Mouse (Mus musculus): Measurements from ENCODE around the gene Cds2. TPM values are rescaled to one million over a fixed set of nuclear protein-coding genes. Genes with fewer than 3 reads are reported as not detected.
"Not testable (repeated sequence)": the region's sequence is repeated elsewhere in the genome, so short reads cannot be mapped to it uniquely, and the experiment has no call there.

The Cds2 gene
- polyA plus RNA-seq, 1 experiment from 2014 or later, result 25.6 TPM

DNA sequence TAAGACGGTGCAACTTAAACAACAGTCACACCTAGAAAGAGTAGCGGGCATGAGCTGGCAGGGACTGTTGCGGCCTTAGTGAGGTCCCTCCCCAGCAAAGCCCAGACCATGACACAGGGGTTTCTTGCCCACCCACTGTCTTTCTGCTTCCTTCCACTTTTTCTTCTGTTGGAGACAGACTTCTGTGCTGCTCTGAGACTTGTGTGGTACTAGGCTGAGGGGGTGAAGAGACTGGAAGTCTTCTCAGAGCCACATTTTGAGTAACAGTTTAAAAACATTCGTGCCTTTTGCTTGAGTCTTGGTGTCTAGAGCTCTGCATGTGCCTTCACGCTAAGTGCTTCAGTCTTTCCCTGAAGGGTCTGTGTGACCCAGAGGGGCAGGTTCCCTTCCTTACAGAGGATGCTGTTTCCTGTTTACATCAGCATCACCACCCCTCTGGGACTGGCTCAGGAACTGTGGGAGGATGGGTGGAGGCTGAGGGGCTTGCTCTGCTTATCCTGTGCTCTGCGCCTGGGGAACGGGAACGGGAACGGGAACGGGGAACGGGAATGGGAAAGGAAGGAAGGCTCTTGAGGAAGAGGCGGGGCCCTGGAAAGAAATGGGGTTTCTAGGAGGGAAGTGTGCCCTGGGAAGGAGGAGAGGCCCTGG, 21.7 kb downstream of the Cds2 start:
- peak; percentile 75 for DNase-seq (ENCODE audit: low spot score, missing footprints)
- Histone ChIP-seq H3K27me3 (ENCODE audit: control insufficient read depth, insufficient read depth, low read length) (no peaks in the 10 kb centered on the region), H3K9ac (ENCODE audit: low read length) (no peak overlapping the region), H3K36me3 (ENCODE audit: control insufficient read depth, insufficient read depth, low read length) (no peaks in the 10 kb centered on the region), H3K4me1 (ENCODE audit: control insufficient read depth, insufficient read depth, low read length) (peaks cover 25% of the 10 kb centered on the region), H3K4me3 (ENCODE audit: low read depth, low read length) (no peak overlapping the region), H3K4me2 (no peak overlapping the region), H3K27ac (ENCODE audit: low read depth, low read length) (no peak overlapping the region), H3K9me3 (ENCODE audit: control insufficient read depth, low read length) (no peaks in the 10 kb centered on the region)
- no peak for ATAC-seq (ENCODE audit: low FRiP score)
- 81% methylated on average over 12 of the region's 12 CpGs for WGBS

GRCm38 (mm10) chr2:132285722-132286121, 22.8 kb downstream of the Cds2 start:
- WGBS, result 93% methylated on average over 5 of the region's 5 CpGs
- not testable (repeated sequence) for H3K27me3 ChIP-seq (ENCODE audit: control insufficient read depth, insufficient read depth, low read length); H3K27ac ChIP-seq (ENCODE audit: low read depth, low read length); H3K36me3 ChIP-seq (ENCODE audit: control insufficient read depth, insufficient read depth, low read length); H3K9me3 ChIP-seq (ENCODE audit: control insufficient read depth, low read length); H3K9ac ChIP-seq (ENCODE audit: low read length); H3K4me2 ChIP-seq; H3K4me3 ChIP-seq (ENCODE audit: low read depth, low read length); ATAC-seq (ENCODE audit: low FRiP score)
- H3K4me1 ChIP-seq (ENCODE audit: control insufficient read depth, insufficient read depth, low read length), result peaks cover 22% of the 10 kb centered on the region
- DNase-seq (ENCODE audit: low spot score, missing footprints), result peak; percentile 76

- Histone ChIP-seq H3K9ac (ENCODE audit: low read length) (no peak overlapping the region), H3K9me3 (ENCODE audit: control insufficient read depth, low read length) (no peaks in the 10 kb centered on the region), H3K4me2 (no peak overlapping the region), H3K4me1 (ENCODE audit: control insufficient read depth, insufficient read depth, low read length) (peaks cover 25% of the 10 kb centered on the region), H3K4me3 (ENCODE audit: low read depth, low read length) (no peak overlapping the region), H3K27me3 (ENCODE audit: control insufficient read depth, insufficient read depth, low read length) (no peaks in the 10 kb centered on the region), H3K27ac (ENCODE audit: low read depth, low read length) (no peak overlapping the region), H3K36me3 (ENCODE audit: control insufficient read depth, insufficient read depth, low read length) (no peaks in the 10 kb centered on the region)
- 90% methylated on average over 9 of the region's 9 CpGs for WGBS
- DNase-seq (ENCODE audit: low spot score, missing footprints), result peak; percentile 23
- ATAC-seq (ENCODE audit: low FRiP score), result no peak
Observed at GRCm38 (mm10) chr2:132286376-132287076, 23.6 kb downstream of the Cds2 start.

DNA sequence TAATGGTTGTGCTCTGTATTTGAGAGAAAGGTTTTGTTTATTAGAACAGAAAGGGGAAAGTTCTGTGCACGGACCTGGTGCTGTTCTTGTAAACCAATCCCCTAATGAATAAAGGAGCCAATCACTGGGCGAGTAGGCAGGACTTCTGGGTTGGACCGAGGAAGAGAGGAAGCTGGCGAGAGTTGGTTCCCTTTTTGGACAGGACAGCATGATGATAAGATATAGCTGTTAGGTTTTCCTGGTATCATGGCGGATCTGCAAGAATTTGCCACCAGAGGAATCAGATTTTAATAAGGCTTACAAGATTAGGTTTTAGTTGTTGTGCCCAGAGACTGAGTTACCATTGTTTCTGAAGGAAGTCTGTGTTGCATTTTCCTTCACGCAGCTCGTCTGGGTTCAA, 26.3 kb downstream of the Cds2 start:
- not testable (repeated sequence) for H3K27ac ChIP-seq (ENCODE audit: low read depth, low read length); H3K9ac ChIP-seq (ENCODE audit: low read length)
- WGBS, result 85% methylated on average over 5 of the region's 7 CpGs

GRCm38 (mm10) chr2:132290808-132291207, 27.9 kb downstream of the Cds2 start:
- DNase-seq (ENCODE audit: low spot score, missing footprints), result no peak

More for the DNA sequence above, 26.3 kb downstream of the Cds2 start:
- H3K4me3 ChIP-seq (ENCODE audit: low read depth, low read length); H3K9me3 ChIP-seq (ENCODE audit: control insufficient read depth, low read length); H3K27me3 ChIP-seq (ENCODE audit: control insufficient read depth, insufficient read depth, low read length); H3K36me3 ChIP-seq (ENCODE audit: control insufficient read depth, insufficient read depth, low read length); H3K4me2 ChIP-seq; ATAC-seq (ENCODE audit: low FRiP score); H3K4me1 ChIP-seq (ENCODE audit: control insufficient read depth, insufficient read depth, low read length): not testable (repeated sequence)
- peak; percentile 35 for DNase-seq (ENCODE audit: low spot score, missing footprints)

GRCm38 (mm10) chr2:132291265-132291664, 28.3 kb downstream of the Cds2 start:
- ATAC-seq (ENCODE audit: low FRiP score), result no peak
- WGBS, result 62% methylated on average over 3 of the region's 3 CpGs

More at GRCm38 (mm10) chr2:132290808-132291207, 27.9 kb downstream of the Cds2 start:
- Histone ChIP-seq H3K27me3 (ENCODE audit: control insufficient read depth, insufficient read depth, low read length) (no peaks in the 10 kb centered on the region), H3K36me3 (ENCODE audit: control insufficient read depth, insufficient read depth, low read length) (peaks cover 3% of the 10 kb centered on the region; the same call in 1 of the 2 replicates), H3K9ac (ENCODE audit: low read length) (no peak overlapping the region), H3K27ac (ENCODE audit: low read depth, low read length) (no peak overlapping the region), H3K9me3 (ENCODE audit: control insufficient read depth, low read length) (no peaks in the 10 kb centered on the region), H3K4me2 (no peak overlapping the region), H3K4me1 (ENCODE audit: control insufficient read depth, insufficient read depth, low read length) (peaks cover 8% of the 10 kb centered on the region; the same call in 1 of the 2 replicates), H3K4me3 (ENCODE audit: low read depth, low read length) (no peak overlapping the region)
- WGBS, result 71% methylated on average over 6 of the region's 6 CpGs
- no peak for ATAC-seq (ENCODE audit: low FRiP score)

DNA sequence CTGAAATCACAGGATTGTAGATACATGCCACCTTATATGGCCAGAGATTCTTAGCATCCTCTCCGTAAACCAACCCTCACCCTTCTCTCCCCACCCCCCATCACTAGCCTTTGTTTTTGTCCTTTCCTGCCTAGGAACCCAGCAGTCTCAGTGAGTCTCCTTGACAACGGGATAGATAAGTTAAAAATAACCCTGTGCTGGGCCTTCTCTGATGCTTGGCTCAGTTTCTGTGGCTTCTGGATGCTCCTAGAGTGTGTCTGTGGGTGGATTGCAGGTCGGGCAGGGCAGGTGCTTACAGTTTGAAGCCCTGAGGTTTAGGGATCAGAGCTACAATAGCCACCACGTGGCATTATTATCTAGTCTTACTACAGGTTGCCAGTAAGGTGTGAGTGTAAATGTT, 29.1 kb downstream of the Cds2 start:
- WGBS, result 34% methylated on average over 4 of the region's 4 CpGs
- Histone ChIP-seq H3K4me2 (no peak overlapping the region), H3K9ac (ENCODE audit: low read length) (no peak overlapping the region), H3K27ac (ENCODE audit: low read depth, low read length) (no peak overlapping the region), H3K27me3 (ENCODE audit: control insufficient read depth, insufficient read depth, low read length) (no peaks in the 10 kb centered on the region), H3K4me1 (ENCODE audit: control insufficient read depth, insufficient read depth, low read length) (peaks cover 8% of the 10 kb centered on the region; the same call in 1 of the 2 replicates), H3K4me3 (ENCODE audit: low read depth, low read length) (no peak overlapping the region), H3K36me3 (ENCODE audit: control insufficient read depth, insufficient read depth, low read length) (peaks cover 6% of the 10 kb centered on the region; the same call in 1 of the 2 replicates), H3K9me3 (ENCODE audit: control insufficient read depth, low read length) (no peaks in the 10 kb centered on the region)
- DNase-seq (ENCODE audit: low spot score, missing footprints), result no peak
- peak; percentile 33; the same call in 1 of the 2 replicates for ATAC-seq (ENCODE audit: low FRiP score)

More at GRCm38 (mm10) chr2:132291265-132291664, 28.3 kb downstream of the Cds2 start:
- H3K9me3 ChIP-seq (ENCODE audit: control insufficient read depth, low read length), result no peaks in the 10 kb centered on the region
- no peak overlapping the region for H3K9ac ChIP-seq (ENCODE audit: low read length)
- peak; percentile 83 for DNase-seq (ENCODE audit: low spot score, missing footprints)
- H3K4me3 ChIP-seq (ENCODE audit: low read depth, low read length), result no peak overlapping the region
- H3K4me2 ChIP-seq, result no peak overlapping the region
- H3K4me1 ChIP-seq (ENCODE audit: control insufficient read depth, insufficient read depth, low read length), result peaks cover 8% of the 10 kb centered on the region; the same call in 1 of the 2 replicates
- no peak overlapping the region for H3K27ac ChIP-seq (ENCODE audit: low read depth, low read length)
- no peaks in the 10 kb centered on the region for H3K27me3 ChIP-seq (ENCODE audit: control insufficient read depth, insufficient read depth, low read length)
- peaks cover 6% of the 10 kb centered on the region; the same call in 1 of the 2 replicates for H3K36me3 ChIP-seq (ENCODE audit: control insufficient read depth, insufficient read depth, low read length)

- no peaks in the 10 kb centered on the region for H3K9me3 ChIP-seq (ENCODE audit: control insufficient read depth, low read length)
- DNase-seq (ENCODE audit: low spot score, missing footprints) (peak; percentile 23), ATAC-seq (ENCODE audit: low FRiP score) (no peak)
- 95% methylated on average over 10 of the region's 10 CpGs for WGBS
- peaks cover 9% of the 10 kb centered on the region; the same call in 1 of the 2 replicates for H3K36me3 ChIP-seq (ENCODE audit: control insufficient read depth, insufficient read depth, low read length)
- H3K9ac ChIP-seq (ENCODE audit: low read length), result no peak overlapping the region
- H3K27ac ChIP-seq (ENCODE audit: low read depth, low read length), result no peak overlapping the region
- no peak overlapping the region for H3K4me3 ChIP-seq (ENCODE audit: low read depth, low read length)
- no peaks in the 10 kb centered on the region for H3K27me3 ChIP-seq (ENCODE audit: control insufficient read depth, insufficient read depth, low read length)
- H3K4me2 ChIP-seq, result no peak overlapping the region
- peaks cover 8% of the 10 kb centered on the region; the same call in 1 of the 2 replicates for H3K4me1 ChIP-seq (ENCODE audit: control insufficient read depth, insufficient read depth, low read length)
Observed at GRCm38 (mm10) chr2:132293694-132294450, 30.9 kb downstream of the Cds2 start.

All from midbrain, embryonic 11.5 days (tissue).